Mouse (Mus musculus) left cerebral cortex, postnatal 10 days (tissue): ENCODE data around the gene Epb42. TPM values are rescaled to one million over a fixed set of nuclear protein-coding genes. Genes with fewer than 3 reads are reported as not detected.
A peak's percentile ranks its signal among the peaks of the same experiment; 100 is the strongest.
"Not testable (repeated sequence)": the region's sequence is repeated elsewhere in the genome, so short reads cannot be mapped to it uniquely, and the experiment has no call there.

ENCODE experiments used
- DNase-seq, 2 experiments: peaks; one replicate each; pipeline ENCODE4 v3.0.0; 2021 to 2022; ENCODE audit warnings: low spot score in 2 of 2, mixed read lengths in 1 of 2; ENCODE audit errors: extremely low spot score in 1 of 2
- intact Hi-C: fragments of 180-260 bp; cut with DNase I; formaldehyde crosslinking; loops from one replicate; pipeline ENCODE4 v1.15.1; 2025
- microRNA-seq: library from miRNA; unstranded; fragments of <30 nt; microRNA quantifications from one replicate; pipeline ENCODE4 v1.2.0, GENCODE M21; 2022
- total RNA-seq, 2 experiments: library from RNA; stranded (reverse); gene quantifications; 2 replicates each; pipeline ENCODE4 v1.2.3; 2021

Epb42 gene
- total RNA-seq, 2 experiments from 2014 or later = not detected

DNA sequence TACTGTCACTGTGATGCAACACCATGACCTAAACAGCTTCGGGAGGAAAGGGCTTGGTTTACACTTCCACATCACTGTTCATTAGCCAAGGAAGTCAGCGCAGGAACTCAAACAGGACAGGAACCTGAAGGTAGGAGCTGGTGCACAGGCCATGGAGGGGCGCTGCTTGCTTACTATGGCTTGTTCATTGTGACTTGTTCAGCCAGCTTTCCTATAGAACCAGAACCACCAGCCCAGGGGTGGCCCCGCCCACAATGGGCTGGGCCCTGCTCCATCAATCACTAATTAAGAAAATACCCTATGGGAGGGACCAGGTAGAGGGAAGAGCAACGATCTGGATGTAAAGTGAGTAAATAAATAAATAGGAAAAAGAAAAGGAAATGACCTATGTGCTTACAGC is 63.9 kb downstream of the Epb42 start:
- DNase-seq = peak in 1 of 2 experiments; percentile 23
- intact Hi-C loops = no loop called here

DNA sequence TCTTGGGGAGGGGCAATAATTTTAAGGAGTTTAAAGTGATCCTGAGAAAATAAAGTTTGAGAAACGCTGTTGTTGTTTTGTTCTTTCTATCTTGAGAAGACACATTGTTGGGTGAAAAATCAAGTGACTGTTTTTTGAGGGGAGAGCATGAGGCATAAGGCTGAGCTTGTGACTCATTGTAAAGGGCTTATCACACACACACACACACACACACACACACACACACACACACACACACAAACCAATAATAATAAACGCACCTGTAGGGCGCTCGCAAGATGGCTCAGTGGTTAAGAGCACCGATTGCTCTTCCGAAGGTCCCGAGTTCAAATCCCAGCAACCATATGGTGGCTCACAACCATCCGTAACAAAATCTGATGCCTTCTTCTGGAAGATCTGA is 64.6 kb downstream of the Epb42 start:
- intact Hi-C loops, DNase-seq: not testable (repeated sequence)

DNA sequence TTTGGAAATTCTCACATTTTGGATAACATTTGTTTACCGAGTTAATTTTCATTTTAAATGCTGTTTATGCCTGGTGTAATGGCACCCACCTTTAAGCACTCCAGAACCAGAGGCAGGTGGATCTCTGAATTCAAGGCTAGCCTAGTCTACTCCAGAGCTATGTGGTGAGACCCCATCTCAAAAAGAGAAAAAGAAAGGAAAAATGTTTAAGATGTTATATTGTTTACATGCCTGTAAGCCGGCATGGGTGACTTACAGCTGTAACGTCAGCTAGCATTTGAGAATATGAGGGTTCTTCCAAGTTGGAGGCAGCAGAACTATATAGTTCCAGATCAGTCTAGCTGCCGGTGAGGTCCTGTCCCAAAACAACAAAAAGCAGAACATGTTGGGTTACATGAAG is 65.1 kb downstream of the Epb42 start:
- intact Hi-C loops = no loop called here
- no peak for DNase-seq

DNA sequence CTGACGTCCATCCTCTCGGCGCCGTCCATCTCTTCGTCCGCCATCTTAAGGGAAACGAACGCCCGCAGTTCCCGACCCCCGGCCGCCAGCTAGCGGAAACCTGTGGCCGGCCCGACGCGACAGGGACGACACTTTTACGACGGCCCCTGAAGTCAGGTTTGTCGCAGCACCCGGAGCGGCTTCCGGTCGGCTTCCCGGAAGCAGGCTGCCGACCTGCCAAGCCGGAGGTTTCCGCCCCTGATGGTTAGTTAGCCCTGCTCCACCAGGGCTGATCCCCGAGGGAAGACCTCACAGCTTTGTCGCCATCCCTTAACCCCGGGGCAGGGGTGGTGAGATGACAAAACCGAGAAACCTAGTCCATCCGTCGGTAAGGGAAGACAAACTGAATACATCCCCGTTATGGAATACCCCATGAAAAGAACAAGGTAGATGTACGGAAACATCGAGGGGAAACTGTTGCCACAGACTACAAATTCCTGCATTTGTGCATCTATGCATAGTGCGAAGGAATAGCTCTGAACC is 66.3 kb downstream of the Epb42 start, which contains the start of gene Ubr1:
TSS of gene Ubr1 (minus strand) at position 157 of the 522 bp plus-strand sequence.
- DNase-seq = peak; percentile 84 to 93
- intact Hi-C loops = no loop called here

DNA sequence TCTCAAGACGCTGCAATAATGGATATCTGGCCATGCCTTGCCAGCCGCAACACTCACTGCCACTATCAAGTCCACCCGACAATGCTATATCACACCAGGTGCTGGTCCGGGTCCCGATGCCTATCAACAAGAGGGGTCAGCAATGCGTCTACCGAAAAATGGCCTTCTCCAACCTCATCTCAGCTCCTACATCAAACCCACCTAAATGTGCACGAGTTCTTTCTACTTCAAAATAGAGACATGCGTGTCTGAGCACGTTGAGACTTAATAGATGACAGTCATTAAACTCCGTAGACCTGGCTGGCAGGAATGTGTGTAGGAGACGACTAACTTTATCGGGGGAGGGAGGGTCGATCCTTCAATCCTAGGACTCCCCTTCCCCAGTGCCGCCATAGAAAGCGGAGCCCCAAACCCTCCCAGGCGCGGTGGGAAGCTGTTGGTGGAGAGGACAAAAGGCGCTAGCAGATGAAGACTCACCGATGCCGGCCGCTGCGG is 66.8 kb downstream of the Epb42 start:
- intact Hi-C loops = no loop called here

More for the DNA sequence above, 66.8 kb downstream of the Epb42 start:
- DNase-seq = peak in 1 of 2 experiments; percentile 9

Small RNA genes lying within 50 kb of the gene (microRNA-seq; reads per million reads assigned to microRNA genes)
- gene Gm44325 = 0.86 reads per million

Other genes starting within 250 kb of the Epb42 start
- 10 to 100 TPM; 20.8 to 23.3 TPM for gene Cdan1, start 186.9 kb downstream of the Epb42 start, total RNA-seq
- 10 to 100 TPM; 66.9 TPM for gene Ttbk2, start 186.5 kb downstream of the Epb42 start, total RNA-seq
- gene Ubr1, start 66.4 kb downstream of the Epb42 start, total RNA-seq = 10 to 100 TPM; 40.9 to 42.3 TPM
- gene Tmem62, start 60.1 kb downstream of the Epb42 start, total RNA-seq = 10 to 100 TPM; 20.6 to 24.9 TPM
- gene Ccndbp1, start 28.7 kb downstream of the Epb42 start, total RNA-seq = 10 to 100 TPM; 57.1 to 59.1 TPM
- not detected for gene Tgm5, start 48.8 kb upstream of the Epb42 start, total RNA-seq
- gene Tgm7, start 72.7 kb upstream of the Epb42 start, total RNA-seq = not detected
- gene Adal, start 103.4 kb upstream of the Epb42 start, total RNA-seq = 10 to 100 TPM; 17.7 to 17.8 TPM
- 1 to 10 TPM; 8.0 to 8.9 TPM for gene Lcmt2, start 103.6 kb upstream of the Epb42 start, total RNA-seq
- 10 to 100 TPM; 31.8 to 32.2 TPM for gene Tubgcp4, start 133.6 kb upstream of the Epb42 start, total RNA-seq
- 1 to 10 TPM; 4.7 to 5.7 TPM for gene Zscan29, start 134.1 kb upstream of the Epb42 start, total RNA-seq
- 100 to 1,000 TPM; 173 to 183 TPM for gene Trp53bp1, start 234.3 kb upstream of the Epb42 start, total RNA-seq